Mouse (Mus musculus) limb, embryonic 14.5 days (tissue): ENCODE measurements around the gene Phf14. TPM values are rescaled to one million over a fixed set of nuclear protein-coding genes. Genes with fewer than 3 reads are reported as not detected.

ENCODE experiments used
- ATAC-seq: fragments of 200-750 bp; cut with Nextera tagmentation; 2 replicates; pipeline ENCODE4 v1.8.0; 2017; ENCODE audit warnings: low read depth, moderate number of reproducible peaks, moderate TSS enrichment; ENCODE audit not compliant: low FRiP score
- DNase-seq: peaks from one replicate; pipeline ENCODE4 v3.0.0-alpha.2; 2015; ENCODE audit warnings: low spot score
- H3K27ac ChIP-seq: fragments of 300-500 bp; sonication (generic); replicated peaks from 2 replicates; pipeline ENCODE4 v1.5.1; 2014; ENCODE audit warnings: low read depth, mild to moderate bottlenecking, low read length, moderate library complexity, mixed read lengths
- H3K27me3 ChIP-seq: fragments of 300-500 bp; sonication (generic); 2 replicates; pipeline ENCODE4 v1.6.1; 2014; ENCODE audit warnings: low read length, mixed read lengths; ENCODE audit not compliant: control insufficient read depth, insufficient read depth
- H3K36me3 ChIP-seq: fragments of 300-500 bp; sonication (generic); 2 replicates; pipeline ENCODE4 v1.6.1; 2014; ENCODE audit warnings: mild to moderate bottlenecking, low read length, moderate library complexity, mixed read lengths; ENCODE audit not compliant: control insufficient read depth, insufficient read depth
- H3K4me1 ChIP-seq: fragments of 300-500 bp; sonication (generic); 2 replicates; pipeline ENCODE4 v1.6.1; 2014; ENCODE audit warnings: antibody characterized with exemption, low read length, mixed read lengths; ENCODE audit not compliant: control insufficient read depth, insufficient read depth
- H3K4me2 ChIP-seq: fragments of 300-500 bp; sonication (generic); replicated peaks from 2 replicates; pipeline ENCODE4 v1.6.1; 2014; ENCODE audit warnings: low read depth, mild to moderate bottlenecking, low read length, moderate library complexity; ENCODE audit not compliant: severe bottlenecking
- H3K4me3 ChIP-seq: fragments of 300-500 bp; sonication (generic); replicated peaks from 2 replicates; pipeline ENCODE4 v1.5.1; 2014; ENCODE audit warnings: low read length
- H3K9ac ChIP-seq: fragments of 300-500 bp; sonication (generic); 2 replicates; pipeline ENCODE4 v1.6.1; 2014; ENCODE audit warnings: mild to moderate bottlenecking, low read depth, low read length, moderate library complexity; ENCODE audit not compliant: severe bottlenecking
- H3K9me3 ChIP-seq: fragments of 300-500 bp; sonication (generic); 2 replicates; pipeline ENCODE4 v1.6.1; 2016; ENCODE audit warnings: low read length; ENCODE audit not compliant: control insufficient read depth
- POLR2A ChIP-seq: fragments of 200-500 bp; IDR thresholded peaks from 2 replicates; pipeline ENCODE4 v1.8.0; 2012; ENCODE audit warnings: inconsistent platforms, mild to moderate bottlenecking, moderate library complexity, borderline replicate concordance; ENCODE audit not compliant: insufficient read depth, insufficient read length; ENCODE audit errors: extremely low read depth
- WGBS: fragments of 180-500 bp; shearing (Covaris S2); extraction: QIAGEN DNeasy Blood & Tissue Kit; methylation state at CpG from one replicate; pipeline ENCODE4 v1.1.7; 2014; 5-methylcytosine and 5-hydroxymethylcytosine counted together
- polyA plus RNA-seq, 2 experiments: library from polyadenylated mRNA; depleted of rRNA in 1 of 2; stranded (reverse) in 1 of 2; unstranded in 1 of 2; fragments of >200 nt; fragmentation: Nextera tagmentation in 1 of 2; extraction: Ambion mirVana in 1 of 2; gene quantifications; 2 replicates each; pipeline versions ENCODE4 v1.2.1 to v1.2.3; 2012 to 2014

The Phf14 gene
- polyA plus RNA-seq, 2 experiments, result 43.1 to 101 TPM

GRCm38 (mm10) chr6:12005455-12005854 lies 97.8 kb downstream of the Phf14 start:
- Histone ChIP-seq H3K4me3 (no peak overlapping the region), H3K4me2 (no peak overlapping the region), H3K4me1 (no peaks in the 10 kb centered on the region), H3K36me3 (peaks cover 22% of the 10 kb centered on the region), H3K27ac (no peak overlapping the region), H3K27me3 (no peaks in the 10 kb centered on the region), H3K9ac (no peak overlapping the region), H3K9me3 (no peaks in the 10 kb centered on the region)
- ATAC-seq (no peak), DNase-seq (no peak)
- WGBS, result 93% methylated on average over 4 of the region's 4 CpGs
- no peak for TF ChIP-seq POLR2A

- no peak for TF ChIP-seq POLR2A
- ATAC-seq (no peak), DNase-seq (no peak)
- H3K9ac ChIP-seq, result no peak overlapping the region
- WGBS, result 85% methylated on average over 1 of the region's 1 CpGs
- no peaks in the 10 kb centered on the region for H3K4me1 ChIP-seq
- no peak overlapping the region for H3K27ac ChIP-seq
- H3K36me3 ChIP-seq, result peaks cover 22% of the 10 kb centered on the region
- H3K4me3 ChIP-seq, result no peak overlapping the region
- H3K4me2 ChIP-seq, result no peak overlapping the region
- no peaks in the 10 kb centered on the region for H3K9me3 ChIP-seq
- H3K27me3 ChIP-seq, result no peaks in the 10 kb centered on the region
Measured at GRCm38 (mm10) chr6:12006001-12006400, 98.4 kb downstream of the Phf14 start.

- H3K4me2 ChIP-seq, result no peak overlapping the region
- no peak for ATAC-seq
- H3K4me3 ChIP-seq, result no peak overlapping the region
- no peaks in the 10 kb centered on the region for H3K9me3 ChIP-seq
- DNase-seq, result no peak
- no peaks in the 10 kb centered on the region for H3K4me1 ChIP-seq
- no peak for TF ChIP-seq POLR2A
- peaks cover 5% of the 10 kb centered on the region for H3K36me3 ChIP-seq
- no peak overlapping the region for H3K9ac ChIP-seq
- H3K27ac ChIP-seq, result no peak overlapping the region
- H3K27me3 ChIP-seq, result no peaks in the 10 kb centered on the region
- 88% methylated on average over 5 of the region's 5 CpGs for WGBS
Measured at GRCm38 (mm10) chr6:12012103-12012502, 104.5 kb downstream of the Phf14 start.

GRCm38 (mm10) chr6:12014035-12014434 lies 106.4 kb downstream of the Phf14 start:
- Histone ChIP-seq H3K4me3 (no peak overlapping the region), H3K4me1 (no peaks in the 10 kb centered on the region), H3K27me3 (no peaks in the 10 kb centered on the region), H3K4me2 (no peak overlapping the region), H3K9ac (no peak overlapping the region), H3K36me3 (peaks cover 4% of the 10 kb centered on the region; the same call in 1 of the 2 replicates), H3K9me3 (no peaks in the 10 kb centered on the region), H3K27ac (no peak overlapping the region)
- no peak for TF ChIP-seq POLR2A
- DNase-seq, result no peak
- no peak for ATAC-seq
- 77% methylated on average over 2 of the region's 2 CpGs for WGBS

GRCm38 (mm10) chr6:12014733-12015132 lies 107.1 kb downstream of the Phf14 start:
- WGBS, result 79% methylated on average over 2 of the region's 2 CpGs
- H3K27me3 ChIP-seq, result no peaks in the 10 kb centered on the region
- no peak for ATAC-seq
- DNase-seq, result no peak
- H3K9me3 ChIP-seq, result no peaks in the 10 kb centered on the region
- no peak overlapping the region for H3K4me3 ChIP-seq
- TF ChIP-seq POLR2A, result no peak
- peaks cover 4% of the 10 kb centered on the region; the same call in 1 of the 2 replicates for H3K36me3 ChIP-seq
- no peaks in the 10 kb centered on the region for H3K4me1 ChIP-seq
- no peak overlapping the region for H3K9ac ChIP-seq
- H3K4me2 ChIP-seq, result no peak overlapping the region
- H3K27ac ChIP-seq, result no peak overlapping the region

GRCm38 (mm10) chr6:12019736-12020135 lies 112.1 kb downstream of the Phf14 start:
- no peak for ATAC-seq
- WGBS, result 65% methylated on average over 1 of the region's 1 CpGs

More at GRCm38 (mm10) chr6:12019736-12020135, 112.1 kb downstream of the Phf14 start:
- no peak overlapping the region for H3K4me3 ChIP-seq
- H3K9ac ChIP-seq, result no peak overlapping the region
- no peak for DNase-seq
- H3K27ac ChIP-seq, result no peak overlapping the region
- no peak for TF ChIP-seq POLR2A
- H3K4me1 ChIP-seq, result no peaks in the 10 kb centered on the region
- peaks cover 14% of the 10 kb centered on the region for H3K36me3 ChIP-seq
- no peaks in the 10 kb centered on the region for H3K9me3 ChIP-seq
- no peaks in the 10 kb centered on the region for H3K27me3 ChIP-seq
- no peak overlapping the region for H3K4me2 ChIP-seq
